Mouse (Mus musculus) thymus, adult 2 months (tissue): ENCODE results near the gene Klf9.

ENCODE experiments used
- CTCF ChIP-seq: fragments of 200-500 bp; IDR thresholded peaks from 2 replicates; pipeline ENCODE4 v1.5.1; 2012; ENCODE audit warnings: mild to moderate bottlenecking, control low read depth, low read length, moderate library complexity, borderline replicate concordance; ENCODE audit not compliant: control insufficient read depth, poor library complexity, insufficient read depth; ENCODE audit errors: extremely low read depth
- POLR2A ChIP-seq: fragments of 200-500 bp; IDR thresholded peaks from 2 replicates; pipeline ENCODE4 v1.6.1; 2012; ENCODE audit warnings: mild to moderate bottlenecking, low read length, control low read depth, moderate library complexity; ENCODE audit not compliant: control insufficient read depth, poor library complexity, insufficient read depth; ENCODE audit errors: extremely low read depth

DNA sequence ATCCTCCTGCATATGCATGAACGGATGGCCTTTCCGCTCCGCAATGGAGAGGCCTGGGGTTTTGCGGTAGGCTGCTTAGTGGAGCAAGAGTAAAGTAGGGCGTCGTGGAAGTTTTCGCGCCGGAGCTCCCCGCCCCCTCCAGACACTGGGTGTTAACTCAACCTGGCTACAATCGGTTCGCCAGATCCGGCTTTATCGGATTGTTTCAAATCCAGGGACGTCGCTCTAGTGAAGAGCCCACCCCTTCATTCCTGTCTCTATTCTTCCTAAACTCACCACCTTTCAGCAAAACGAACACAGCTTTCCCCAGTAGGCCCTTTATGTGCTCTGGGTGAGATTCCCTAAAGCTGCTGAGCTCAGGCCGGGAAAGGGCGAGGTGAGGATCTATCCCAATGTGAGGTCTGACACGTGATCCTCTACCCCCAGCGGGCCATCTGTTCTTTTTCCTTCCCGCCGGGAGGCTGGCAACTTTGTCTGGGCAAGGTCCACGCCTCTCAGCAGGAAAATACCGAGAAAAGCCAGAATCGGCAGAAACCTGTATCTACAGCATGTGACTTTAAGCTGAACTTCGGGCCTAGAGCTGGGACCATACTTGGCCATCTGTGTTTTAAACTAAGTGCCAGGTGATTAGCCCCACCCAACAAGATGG lies 4.7 kb upstream of the Klf9 start:
- TF ChIP-seq CTCF: no peak
- TF ChIP-seq POLR2A: no peak
